Mouse (Mus musculus): ENCODE data around the gene Mettl2. TPM values are rescaled to one million over a fixed set of nuclear protein-coding genes. Genes with fewer than 3 reads are reported as not detected.
"Not testable (repeated sequence)": the region's sequence is repeated elsewhere in the genome, so short reads cannot be mapped to it uniquely, and the experiment has no call there.

The Mettl2 gene
- 32.9 and 33.0 TPM in 2 replicates for polyA plus RNA-seq (2015; fragmentation: Nextera tagmentation; extraction: Ambion mirVana)

GRCm38 (mm10) chr11:105125735-105126519 lies at the start of gene Mettl2:
Gene Mettl2, plus strand, starts transcription at chr11:105126425.
- peaks cover 5% of the 10 kb centered on the region for H3K36me3 ChIP-seq (ENCODE audit: control insufficient read depth, insufficient read depth, low read length)
- under 1% methylated on average over 27 of the region's 38 CpGs for WGBS

GRCm38 (mm10) chr11:105112448-105112847 lies 13.8 kb upstream of the Mettl2 start:
- not testable (repeated sequence) for H3K27me3 ChIP-seq (ENCODE audit: control insufficient read depth, insufficient read depth, low read depth, low read length); H3K9me3 ChIP-seq (ENCODE audit: control insufficient read depth, low read length); H3K4me3 ChIP-seq (ENCODE audit: low read length); ATAC-seq (ENCODE audit: low read depth); H3K4me1 ChIP-seq (replicated peaks; ENCODE audit: control insufficient read depth, insufficient read depth, low read length); H3K27ac ChIP-seq (ENCODE audit: low read length); H3K9ac ChIP-seq (ENCODE audit: low read length); H3K4me2 ChIP-seq (ENCODE audit: low read depth, low read length); H3K36me3 ChIP-seq (ENCODE audit: control insufficient read depth, insufficient read depth, low read length)
- WGBS, result 69% methylated on average over 18 of the region's 22 CpGs

More at GRCm38 (mm10) chr11:105125735-105126519, at the start of gene Mettl2:
- Histone ChIP-seq H3K9ac (ENCODE audit: low read length) (peak within 1 kb of the TSS; percentile 69), H3K27ac (ENCODE audit: low read length) (peak within 1 kb of the TSS; percentile 61; the same call in 1 of the 2 replicates), H3K27me3 (ENCODE audit: control insufficient read depth, insufficient read depth, low read depth, low read length) (no peaks in the 10 kb centered on the region), H3K4me1 (replicated peaks; ENCODE audit: control insufficient read depth, insufficient read depth, low read length) (peaks cover 9% of the 10 kb centered on the region), H3K4me3 (ENCODE audit: low read length) (peak within 1 kb of the TSS; percentile 74), H3K4me2 (ENCODE audit: low read depth, low read length) (peak within 1 kb of the TSS; percentile 95), H3K9me3 (ENCODE audit: control insufficient read depth, low read length) (0 out of 2 replicates have a peak, but pooled peaks cover 2% of the 10 kb centered on the region)
- ATAC-seq (ENCODE audit: low read depth), result peak; percentile 94

GRCm38 (mm10) chr11:105117814-105118213 lies 8.4 kb upstream of the Mettl2 start:
- H3K36me3 ChIP-seq (ENCODE audit: control insufficient read depth, insufficient read depth, low read length), result no peaks in the 10 kb centered on the region
- 81% methylated on average over 7 of the region's 7 CpGs for WGBS
- no peaks in the 10 kb centered on the region for H3K9me3 ChIP-seq (ENCODE audit: control insufficient read depth, low read length)
- no peaks in the 10 kb centered on the region for H3K4me1 ChIP-seq (replicated peaks; ENCODE audit: control insufficient read depth, insufficient read depth, low read length)
- no peak overlapping the region for H3K4me2 ChIP-seq (ENCODE audit: low read depth, low read length)
- H3K9ac ChIP-seq (ENCODE audit: low read length), result no peak overlapping the region
- no peak overlapping the region for H3K4me3 ChIP-seq (ENCODE audit: low read length)
- H3K27ac ChIP-seq (ENCODE audit: low read length), result no peak overlapping the region
- ATAC-seq (ENCODE audit: low read depth), result no peak
- H3K27me3 ChIP-seq (ENCODE audit: control insufficient read depth, insufficient read depth, low read depth, low read length), result no peaks in the 10 kb centered on the region

GRCm38 (mm10) chr11:105120551-105121061 lies 5.6 kb upstream of the Mettl2 start:
- 22% methylated on average over 4 of the region's 4 CpGs for WGBS
- Histone ChIP-seq H3K27ac (ENCODE audit: low read length) (no peak overlapping the region), H3K4me1 (replicated peaks; ENCODE audit: control insufficient read depth, insufficient read depth, low read length) (no peaks in the 10 kb centered on the region), H3K9ac (ENCODE audit: low read length) (no peak overlapping the region), H3K4me2 (ENCODE audit: low read depth, low read length) (no peak overlapping the region), H3K4me3 (ENCODE audit: low read length) (no peak overlapping the region), H3K36me3 (ENCODE audit: control insufficient read depth, insufficient read depth, low read length) (no peaks in the 10 kb centered on the region), H3K27me3 (ENCODE audit: control insufficient read depth, insufficient read depth, low read depth, low read length) (no peaks in the 10 kb centered on the region), H3K9me3 (ENCODE audit: control insufficient read depth, low read length) (0 out of 2 replicates have a peak, but pooled peaks cover 2% of the 10 kb centered on the region)
- no peak for ATAC-seq (ENCODE audit: low read depth)

DNA sequence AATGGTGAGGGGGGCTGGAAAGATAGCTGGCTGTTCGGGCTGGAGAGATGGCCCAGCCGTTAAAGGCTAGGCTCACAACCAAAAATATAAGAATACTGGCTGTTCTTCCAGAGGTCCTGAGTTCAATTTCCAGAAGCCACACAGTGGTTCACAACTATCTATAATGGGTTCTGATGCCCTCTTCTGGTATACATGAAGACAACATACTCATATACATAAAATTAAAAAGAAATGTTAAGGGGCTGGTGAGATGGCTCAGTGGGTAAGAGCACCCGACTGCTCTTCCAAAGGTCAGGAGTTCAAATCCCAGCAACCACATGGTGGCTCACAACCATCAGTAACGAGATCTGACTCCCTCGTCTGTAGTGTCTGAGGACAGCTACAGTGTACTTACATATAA lies 4.4 kb upstream of the Mettl2 start:
- WGBS, result 58% methylated on average over 5 of the region's 5 CpGs
- ATAC-seq (ENCODE audit: low read depth); H3K4me3 ChIP-seq (ENCODE audit: low read length); H3K27me3 ChIP-seq (ENCODE audit: control insufficient read depth, insufficient read depth, low read depth, low read length); H3K9ac ChIP-seq (ENCODE audit: low read length); H3K4me1 ChIP-seq (replicated peaks; ENCODE audit: control insufficient read depth, insufficient read depth, low read length); H3K36me3 ChIP-seq (ENCODE audit: control insufficient read depth, insufficient read depth, low read length); H3K9me3 ChIP-seq (ENCODE audit: control insufficient read depth, low read length); H3K4me2 ChIP-seq (ENCODE audit: low read depth, low read length); H3K27ac ChIP-seq (ENCODE audit: low read length): not testable (repeated sequence)

GRCm38 (mm10) chr11:105123986-105124385 lies 2.2 kb upstream of the Mettl2 start:
- 3% methylated on average over 9 of the region's 9 CpGs for WGBS
- Histone ChIP-seq H3K27me3 (ENCODE audit: control insufficient read depth, insufficient read depth, low read depth, low read length) (no peaks in the 10 kb centered on the region), H3K4me2 (ENCODE audit: low read depth, low read length) (no peak overlapping the region), H3K36me3 (ENCODE audit: control insufficient read depth, insufficient read depth, low read length) (no peaks in the 10 kb centered on the region), H3K9me3 (ENCODE audit: control insufficient read depth, low read length) (0 out of 2 replicates have a peak, but pooled peaks cover 2% of the 10 kb centered on the region), H3K4me3 (ENCODE audit: low read length) (no peak overlapping the region), H3K27ac (ENCODE audit: low read length) (no peak overlapping the region), H3K9ac (ENCODE audit: low read length) (no peak overlapping the region), H3K4me1 (replicated peaks; ENCODE audit: control insufficient read depth, insufficient read depth, low read length) (peaks cover 9% of the 10 kb centered on the region)
- peak; percentile 64 for ATAC-seq (ENCODE audit: low read depth)

DNA sequence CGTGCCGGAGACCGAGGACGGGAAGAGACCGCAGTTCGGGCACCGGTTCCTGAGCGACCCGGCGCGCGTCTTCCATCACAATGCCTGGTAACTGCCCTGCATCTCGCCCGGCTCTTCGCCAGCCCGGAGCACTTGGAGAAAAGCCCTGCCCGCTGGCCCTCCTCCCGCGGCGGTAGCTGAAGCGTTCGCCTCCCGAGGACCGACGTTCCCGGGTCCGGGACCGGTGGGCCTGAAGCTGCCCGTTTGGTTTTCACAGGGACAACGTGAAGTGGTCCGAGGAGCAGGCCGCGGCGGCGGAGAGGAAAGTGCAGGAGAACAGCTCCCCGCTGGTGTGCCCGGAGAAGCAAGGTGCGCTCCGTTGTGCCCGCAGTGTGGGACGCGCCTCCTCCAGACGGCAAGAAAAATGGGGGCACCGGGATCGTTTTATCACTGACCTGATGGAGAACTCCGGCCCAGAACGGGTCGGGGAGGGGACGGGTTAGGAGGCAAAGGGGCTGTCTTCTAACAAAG lies 350 bp downstream of the Mettl2 start:
- no peaks in the 10 kb centered on the region for H3K27me3 ChIP-seq (ENCODE audit: control insufficient read depth, insufficient read depth, low read depth, low read length)
- H3K36me3 ChIP-seq (ENCODE audit: control insufficient read depth, insufficient read depth, low read length), result peaks cover 10% of the 10 kb centered on the region
- WGBS, result under 1% methylated on average over 49 of the region's 49 CpGs
- 0 out of 2 replicates have a peak, but pooled peaks cover 2% of the 10 kb centered on the region for H3K9me3 ChIP-seq (ENCODE audit: control insufficient read depth, low read length)
- no peak overlapping the region for H3K27ac ChIP-seq (ENCODE audit: low read length)
- peak overlapping the region; percentile 74 for H3K4me3 ChIP-seq (ENCODE audit: low read length)
- peak overlapping the region; percentile 69 for H3K9ac ChIP-seq (ENCODE audit: low read length)
- peak overlapping the region; percentile 95 for H3K4me2 ChIP-seq (ENCODE audit: low read depth, low read length)
- peaks cover 9% of the 10 kb centered on the region for H3K4me1 ChIP-seq (replicated peaks; ENCODE audit: control insufficient read depth, insufficient read depth, low read length)
- ATAC-seq (ENCODE audit: low read depth), result peak; percentile 11; the same call in 1 of the 2 replicates

- H3K27ac ChIP-seq (ENCODE audit: low read length), result no peak overlapping the region
- no peak overlapping the region for H3K4me3 ChIP-seq (ENCODE audit: low read length)
- no peaks in the 10 kb centered on the region for H3K27me3 ChIP-seq (ENCODE audit: control insufficient read depth, insufficient read depth, low read depth, low read length)
- peaks cover 67% of the 10 kb centered on the region for H3K36me3 ChIP-seq (ENCODE audit: control insufficient read depth, insufficient read depth, low read length)
- no peak for ATAC-seq (ENCODE audit: low read depth)
- H3K4me2 ChIP-seq (ENCODE audit: low read depth, low read length), result no peak overlapping the region
- no peaks in the 10 kb centered on the region for H3K4me1 ChIP-seq (replicated peaks; ENCODE audit: control insufficient read depth, insufficient read depth, low read length)
- WGBS, result 80% methylated on average over 7 of the region's 7 CpGs
- no peak overlapping the region for H3K9ac ChIP-seq (ENCODE audit: low read length)
- H3K9me3 ChIP-seq (ENCODE audit: control insufficient read depth, low read length), result no peaks in the 10 kb centered on the region
Measured at GRCm38 (mm10) chr11:105135692-105136091, 9.5 kb downstream of the Mettl2 start.

GRCm38 (mm10) chr11:105137255-105137654 lies 11.0 kb downstream of the Mettl2 start:
- H3K9ac ChIP-seq (ENCODE audit: low read length); H3K4me2 ChIP-seq (ENCODE audit: low read depth, low read length); H3K27me3 ChIP-seq (ENCODE audit: control insufficient read depth, insufficient read depth, low read depth, low read length); H3K9me3 ChIP-seq (ENCODE audit: control insufficient read depth, low read length); ATAC-seq (ENCODE audit: low read depth); H3K4me1 ChIP-seq (replicated peaks; ENCODE audit: control insufficient read depth, insufficient read depth, low read length); H3K27ac ChIP-seq (ENCODE audit: low read length); H3K4me3 ChIP-seq (ENCODE audit: low read length): not testable (repeated sequence)
- WGBS, result 78% methylated on average over 2 of the region's 2 CpGs
- H3K36me3 ChIP-seq (ENCODE audit: control insufficient read depth, insufficient read depth, low read length), result peaks cover 64% of the 10 kb centered on the region
